Mouse (Mus musculus) limb, embryonic 12.5 days (tissue): Measurements from ENCODE around the gene Hist1h1e. TPM values are rescaled to one million over a fixed set of nuclear protein-coding genes. Genes with fewer than 3 reads are reported as not detected.
"Not testable (repeated sequence)": the region's sequence is repeated elsewhere in the genome, so short reads cannot be mapped to it uniquely, and the experiment has no call there.

ENCODE experiments used
- ATAC-seq: fragments of 200-750 bp; cut with Nextera tagmentation; 2 replicates; pipeline ENCODE4 v1.8.0; 2017; ENCODE audit warnings: low read depth, moderate TSS enrichment; ENCODE audit not compliant: insufficient number of reproducible peaks, insufficient read depth, low FRiP score, low TSS enrichment
- H3K27ac ChIP-seq: fragments of 300-500 bp; sonication (generic); 2 replicates; pipeline ENCODE4 v1.5.1; 2016; ENCODE audit warnings: mild to moderate bottlenecking, moderate library complexity
- H3K27me3 ChIP-seq: fragments of 300-500 bp; sonication (generic); 2 replicates; pipeline ENCODE4 v1.6.1; 2016; ENCODE audit warnings: mild to moderate bottlenecking, moderate library complexity
- H3K36me3 ChIP-seq: fragments of 300-500 bp; sonication (generic); 2 replicates; pipeline ENCODE4 v1.6.1; 2016; ENCODE audit warnings: mild to moderate bottlenecking, moderate library complexity
- H3K4me1 ChIP-seq: fragments of 300-500 bp; sonication (generic); replicated peaks from 2 replicates; pipeline ENCODE4 v1.6.1; 2016
- H3K4me2 ChIP-seq: fragments of 300-500 bp; sonication (generic); 2 replicates; pipeline ENCODE4 v1.6.1; 2016; ENCODE audit warnings: mild to moderate bottlenecking, moderate library complexity
- H3K4me3 ChIP-seq: fragments of 300-500 bp; sonication (generic); replicated peaks from 2 replicates; pipeline ENCODE4 v1.5.1; 2016; ENCODE audit warnings: mild to moderate bottlenecking
- H3K9ac ChIP-seq: fragments of 300-500 bp; sonication (generic); replicated peaks from 2 replicates; pipeline ENCODE4 v1.6.1; 2016; ENCODE audit warnings: mild to moderate bottlenecking, moderate library complexity
- H3K9me3 ChIP-seq: fragments of 300-500 bp; sonication (generic); 2 replicates; pipeline ENCODE4 v1.6.1; 2016; ENCODE audit warnings: mild to moderate bottlenecking, moderate library complexity
- WGBS: fragments of 180-500 bp; shearing (Covaris S2); methylation state at CpG from one replicate; pipeline ENCODE4 v1.1.7; 2016; 5-methylcytosine and 5-hydroxymethylcytosine counted together
- polyA plus RNA-seq: library from polyadenylated mRNA; unstranded; fragments of >200 nt; fragmentation: Nextera tagmentation; extraction: Ambion mirVana; gene quantifications from 2 replicates; pipeline ENCODE4 v1.2.1, GENCODE M21; 2016

The Hist1h1e gene
- 24.6 and 30.8 TPM in 2 replicates for polyA plus RNA-seq

DNA sequence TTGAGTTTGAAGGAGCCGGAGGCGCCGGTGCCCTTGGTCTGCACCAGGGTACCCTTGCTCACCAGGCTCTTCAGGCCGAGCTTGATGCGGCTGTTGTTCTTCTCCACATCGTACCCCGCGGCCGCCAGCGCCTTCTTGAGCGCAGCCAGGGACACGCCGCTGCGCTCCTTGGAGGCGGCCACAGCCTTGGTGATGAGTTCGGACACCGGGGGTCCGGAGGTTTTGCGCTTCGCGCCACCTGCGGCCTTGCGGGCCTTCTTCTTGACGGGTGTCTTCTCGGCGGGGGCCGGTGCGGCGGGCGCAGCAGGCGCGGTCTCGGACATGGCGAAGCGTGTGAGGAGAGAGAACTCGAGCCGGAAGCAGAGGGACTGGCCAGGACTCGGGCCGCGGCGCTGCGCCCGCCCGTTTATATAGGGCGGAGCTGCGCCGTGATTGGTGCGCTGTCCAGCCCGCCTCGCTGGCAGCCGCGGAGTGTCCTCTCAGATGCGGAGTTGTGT is at the start of gene Hist1h1e:
Hist1h1e (minus strand) TSS at position 384 of the 497 bp plus-strand sequence.
- Histone ChIP-seq H3K9ac (peak within 1 kb of the TSS; percentile 93), H3K27ac (peak within 1 kb of the TSS; percentile 99), H3K4me2 (peak within 1 kb of the TSS; percentile 87), H3K4me1 (peaks cover 10% of the 10 kb centered on the region), H3K4me3 (peak within 1 kb of the TSS; percentile 68)
- H3K36me3 ChIP-seq, H3K27me3 ChIP-seq, H3K9me3 ChIP-seq: not testable (repeated sequence)
- WGBS: under 1% methylated on average over 53 of the region's 53 CpGs
- peak; percentile 92 for ATAC-seq

DNA sequence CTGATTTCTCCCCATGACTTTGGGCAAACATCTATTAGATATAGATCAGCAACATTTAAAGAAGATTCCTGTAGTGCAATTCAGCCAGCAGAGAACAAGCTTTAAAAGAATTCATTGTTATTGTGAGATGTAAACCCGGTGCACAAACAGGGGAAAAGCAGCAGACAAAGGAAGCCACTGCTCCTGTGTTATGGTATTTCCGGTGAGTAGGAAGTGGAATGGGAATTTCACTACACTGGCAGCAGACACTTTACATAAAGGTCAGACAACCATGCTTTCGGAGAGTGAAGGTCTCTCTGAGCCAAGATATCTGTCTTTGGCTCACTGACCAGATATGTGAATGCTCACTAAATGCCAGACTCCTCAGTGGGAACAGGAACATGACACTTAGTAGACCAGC is 40.2 kb upstream of the Hist1h1e start:
- Histone ChIP-seq H3K9ac (no peak overlapping the region), H3K27ac (no peak overlapping the region), H3K4me2 (no peak overlapping the region), H3K36me3 (no peaks in the 10 kb centered on the region), H3K27me3 (no peaks in the 10 kb centered on the region), H3K4me1 (no peaks in the 10 kb centered on the region), H3K9me3 (no peaks in the 10 kb centered on the region), H3K4me3 (no peak overlapping the region)
- no peak for ATAC-seq
- 78% methylated on average over 3 of the region's 3 CpGs for WGBS

DNA sequence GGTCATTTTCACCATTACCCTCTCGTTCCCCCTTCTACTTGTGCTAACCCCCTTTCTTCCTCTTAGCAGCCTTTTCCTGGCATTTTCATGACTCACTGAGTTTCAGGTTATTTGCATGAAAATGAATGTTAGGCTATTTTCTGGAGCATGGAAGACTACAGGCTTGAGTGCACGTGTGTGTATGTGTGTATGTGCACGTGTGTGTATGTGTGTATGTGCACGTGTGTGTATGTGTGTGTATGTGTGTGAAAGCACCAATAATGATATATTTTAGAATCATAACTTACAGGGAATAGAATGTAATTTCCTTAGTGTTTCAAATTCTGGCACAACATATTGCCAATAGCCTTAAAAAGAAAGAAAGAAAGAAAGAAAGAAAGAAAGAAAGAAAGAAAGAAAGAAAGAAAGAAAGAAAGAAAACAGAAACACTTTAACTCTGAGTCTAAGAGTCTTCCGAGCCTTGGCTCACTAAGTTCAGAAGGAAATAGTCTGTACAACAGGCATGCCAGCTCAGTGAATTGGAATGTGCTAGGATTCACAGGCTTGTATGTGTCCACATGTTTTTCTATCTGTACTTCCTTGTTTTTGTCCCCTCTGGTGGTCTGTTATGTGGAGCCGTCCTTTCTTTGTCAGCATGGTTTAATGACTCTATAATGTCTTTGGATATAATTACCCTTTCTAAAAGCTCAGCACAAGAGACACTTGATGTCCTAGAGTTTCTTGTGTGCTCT is 37.4 kb upstream of the Hist1h1e start:
- H3K27me3 ChIP-seq: no peaks in the 10 kb centered on the region
- no peaks in the 10 kb centered on the region for H3K36me3 ChIP-seq
- ATAC-seq: no peak
- no peaks in the 10 kb centered on the region for H3K9me3 ChIP-seq
- no peaks in the 10 kb centered on the region for H3K4me1 ChIP-seq
- no peak overlapping the region for H3K27ac ChIP-seq
- WGBS: 81% methylated on average over 6 of the region's 6 CpGs
- no peak overlapping the region for H3K9ac ChIP-seq
- no peak overlapping the region for H3K4me2 ChIP-seq
- H3K4me3 ChIP-seq: no peak overlapping the region

DNA sequence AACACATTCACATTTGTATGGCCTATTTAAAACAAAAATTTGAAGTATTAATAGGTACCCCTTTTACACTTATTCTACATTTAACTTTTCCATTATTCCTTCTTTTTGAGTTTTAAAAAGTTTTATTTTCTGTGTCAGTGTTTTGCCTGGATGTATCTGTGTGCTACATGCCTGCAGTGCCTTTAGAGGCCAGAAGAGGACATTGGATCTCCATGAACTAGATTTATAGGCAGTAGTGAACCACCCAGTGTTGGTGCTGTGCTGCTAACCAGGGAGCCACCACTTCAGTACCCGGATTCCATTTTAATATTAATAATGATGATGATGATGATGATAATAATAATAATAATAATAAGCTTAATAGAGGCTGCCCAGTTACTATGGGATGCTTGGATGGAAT is 8.3 kb upstream of the Hist1h1e start:
- H3K27ac ChIP-seq: no peak overlapping the region
- H3K4me3 ChIP-seq: no peak overlapping the region
- no peak for ATAC-seq
- 34% methylated on average over 1 of the region's 1 CpGs for WGBS
- no peaks in the 10 kb centered on the region for H3K9me3 ChIP-seq
- H3K27me3 ChIP-seq: no peaks in the 10 kb centered on the region
- no peak overlapping the region for H3K4me2 ChIP-seq
- H3K9ac ChIP-seq: no peak overlapping the region
- H3K4me1 ChIP-seq: no peaks in the 10 kb centered on the region
- H3K36me3 ChIP-seq: no peaks in the 10 kb centered on the region

DNA sequence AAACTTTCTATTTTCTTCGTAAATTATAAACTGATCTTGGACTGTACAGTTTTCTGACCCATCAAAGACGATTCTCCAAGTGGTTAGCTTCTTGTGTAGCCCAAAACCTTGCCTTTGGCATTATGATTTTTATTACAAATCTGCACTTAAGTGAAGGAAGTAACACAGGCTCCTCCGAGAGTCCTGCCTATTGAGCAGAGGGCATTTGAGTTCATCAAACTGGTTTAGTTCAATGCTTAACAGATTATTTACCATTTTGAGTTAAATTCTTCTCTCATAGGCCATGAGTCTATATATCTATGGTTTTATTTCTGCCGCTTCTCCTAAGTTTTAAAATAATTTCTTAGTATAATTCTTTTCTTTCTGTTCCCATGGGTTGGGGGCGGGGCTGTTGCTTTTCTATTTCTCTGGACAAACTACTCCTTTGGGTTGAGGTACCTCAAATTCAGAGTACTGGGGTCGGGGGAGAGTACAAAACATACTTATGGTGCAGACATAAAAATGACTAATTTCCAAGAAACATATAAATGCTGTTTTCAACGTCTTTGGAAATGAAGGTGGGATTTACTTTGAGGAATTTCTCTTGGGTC is 598 bp upstream of the Hist1h1e start:
- ATAC-seq: no peak
- Histone ChIP-seq H3K4me3 (peak overlapping the region; percentile 68), H3K9ac (peak overlapping the region; percentile 93), H3K4me1 (peaks cover 10% of the 10 kb centered on the region), H3K27ac (peak overlapping the region; percentile 99), H3K27me3 (no peaks in the 10 kb centered on the region), H3K9me3 (no peaks in the 10 kb centered on the region), H3K4me2 (peak overlapping the region; percentile 87), H3K36me3 (no peaks in the 10 kb centered on the region)
- 27% methylated on average over 7 of the region's 7 CpGs for WGBS

DNA sequence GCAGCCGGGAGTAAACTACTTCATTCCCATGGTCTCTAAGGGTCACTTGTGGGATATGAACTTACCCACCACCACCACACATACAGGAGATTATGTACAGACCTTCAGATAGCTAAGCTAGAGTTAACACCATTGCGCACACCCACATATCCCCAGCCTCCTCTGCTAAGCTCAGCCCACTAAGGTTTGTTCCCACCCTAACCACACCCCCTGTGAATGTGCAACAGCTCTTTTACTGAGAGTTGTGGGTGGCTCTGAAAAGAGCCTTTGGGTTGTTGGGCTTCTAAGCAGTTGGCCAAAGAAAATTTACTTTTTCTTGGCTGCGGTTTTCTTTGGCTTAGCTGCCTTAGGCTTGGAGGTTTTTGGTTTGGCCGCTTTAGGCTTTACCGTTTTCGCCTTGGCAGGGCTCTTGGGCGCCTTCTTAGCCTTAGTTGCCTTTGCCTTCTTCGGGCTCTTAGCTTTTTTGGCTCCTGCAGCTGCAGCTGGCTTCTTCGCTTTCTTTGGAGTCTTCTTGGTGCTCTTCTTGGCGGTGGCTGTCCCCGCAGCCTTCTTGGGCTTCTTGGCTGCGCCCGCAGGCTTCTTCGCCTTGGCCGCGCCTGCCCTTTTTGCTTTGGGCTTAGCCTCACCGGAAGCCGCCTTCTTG is 705 bp downstream of the Hist1h1e start:
- Histone ChIP-seq H3K9ac (peak overlapping the region; percentile 93), H3K9me3 (no peaks in the 10 kb centered on the region), H3K4me2 (peak overlapping the region; percentile 87), H3K4me1 (peaks cover 10% of the 10 kb centered on the region), H3K27me3 (no peaks in the 10 kb centered on the region), H3K4me3 (peak overlapping the region; percentile 68), H3K27ac (peak overlapping the region; percentile 99), H3K36me3 (no peaks in the 10 kb centered on the region)
- under 1% methylated on average over 18 of the region's 18 CpGs for WGBS
- ATAC-seq: peak; percentile 88

DNA sequence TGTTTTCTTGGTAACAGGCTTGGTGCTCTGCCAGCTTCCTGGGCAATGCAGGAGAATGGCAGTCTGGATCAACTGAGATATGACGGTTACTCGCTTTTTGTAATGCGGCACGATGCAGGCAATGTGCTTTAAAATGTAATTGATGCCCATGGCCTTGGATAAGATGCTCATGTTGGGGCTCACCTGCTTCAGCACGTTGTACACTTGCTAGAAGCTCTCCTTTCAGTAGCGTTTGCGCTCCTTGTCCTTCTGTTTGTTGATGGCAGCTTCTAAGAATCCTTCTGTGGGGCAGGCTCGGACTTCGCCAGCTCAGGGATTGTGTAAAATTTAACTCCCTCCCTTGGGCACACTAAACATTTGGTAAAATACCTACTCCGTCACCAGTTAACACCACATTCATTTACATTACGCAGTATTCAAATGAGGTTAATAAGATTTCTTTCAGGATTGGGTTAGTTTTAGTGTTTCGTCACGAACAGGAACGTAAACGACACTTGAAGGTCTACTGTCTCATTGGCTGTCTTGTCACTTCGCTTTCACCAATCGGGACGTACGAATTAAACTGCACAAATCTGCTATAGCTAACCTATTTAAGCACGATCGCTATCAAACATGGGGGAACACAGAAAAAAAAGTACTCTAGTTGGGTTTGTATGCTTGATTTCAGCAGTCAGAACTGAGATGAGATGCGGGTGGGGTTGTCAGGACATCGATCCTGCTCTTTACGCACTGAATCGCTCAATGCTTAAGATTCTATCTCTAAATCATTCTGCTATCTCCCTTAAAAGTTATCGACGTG is 1.4 kb downstream of the Hist1h1e start, which contains the start of gene Hist1h2be:
Hist1h2be (minus strand) TSS at position 392 of the 799 bp plus-strand sequence.
- H3K27ac ChIP-seq: peak within 1 kb of the TSS; percentile 99
- peak; percentile 86 for ATAC-seq
- H3K27me3 ChIP-seq: no peaks in the 10 kb centered on the region
- no peaks in the 10 kb centered on the region for H3K9me3 ChIP-seq
- H3K4me2 ChIP-seq: peak within 1 kb of the TSS; percentile 87
- WGBS: under 1% methylated on average over 27 of the region's 27 CpGs
- peak within 1 kb of the TSS; percentile 93 for H3K9ac ChIP-seq
- H3K4me3 ChIP-seq: peak within 1 kb of the TSS; percentile 68
- H3K4me1 ChIP-seq: peaks cover 10% of the 10 kb centered on the region
- no peaks in the 10 kb centered on the region for H3K36me3 ChIP-seq

DNA sequence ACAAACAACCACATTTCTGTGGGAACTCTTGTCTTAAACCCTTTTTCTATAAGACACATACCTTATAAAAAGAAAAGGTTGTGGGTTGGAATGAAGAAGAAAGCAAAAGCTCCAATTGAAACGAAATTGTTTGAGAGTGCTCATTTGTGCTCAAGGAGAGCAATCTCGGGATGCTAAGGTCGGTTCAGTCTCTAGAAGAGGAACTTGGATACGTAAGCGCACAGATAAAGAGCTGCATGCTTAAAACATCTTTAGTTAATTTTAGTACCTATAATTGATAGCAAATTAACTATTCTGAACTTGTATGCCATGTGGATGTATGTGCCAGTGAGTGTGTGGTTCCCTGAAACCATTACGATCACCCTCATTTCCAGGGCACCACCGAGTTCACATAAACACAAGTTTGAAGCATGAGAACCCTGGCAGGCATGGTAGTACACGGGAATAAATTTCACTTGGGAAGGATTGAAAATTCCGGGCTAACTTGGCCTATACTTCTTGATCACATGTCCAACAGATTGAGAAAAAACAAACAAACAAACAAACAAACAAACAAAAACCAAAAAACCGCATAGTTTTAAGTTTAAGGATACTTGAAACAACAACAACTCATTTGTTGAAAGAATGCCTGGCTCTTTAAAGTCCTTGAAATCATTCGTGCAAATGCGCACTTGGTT is 2.2 kb downstream of the Hist1h1e start:
- Histone ChIP-seq H3K9me3 (no peaks in the 10 kb centered on the region), H3K27ac (peak overlapping the region; percentile 99), H3K9ac (peak overlapping the region; percentile 58), H3K27me3 (no peaks in the 10 kb centered on the region), H3K36me3 (no peaks in the 10 kb centered on the region), H3K4me3 (peak overlapping the region; percentile 68), H3K4me1 (peaks cover 10% of the 10 kb centered on the region), H3K4me2 (peak overlapping the region; percentile 87)
- no peak for ATAC-seq
- WGBS: 55% methylated on average over 12 of the region's 12 CpGs

DNA sequence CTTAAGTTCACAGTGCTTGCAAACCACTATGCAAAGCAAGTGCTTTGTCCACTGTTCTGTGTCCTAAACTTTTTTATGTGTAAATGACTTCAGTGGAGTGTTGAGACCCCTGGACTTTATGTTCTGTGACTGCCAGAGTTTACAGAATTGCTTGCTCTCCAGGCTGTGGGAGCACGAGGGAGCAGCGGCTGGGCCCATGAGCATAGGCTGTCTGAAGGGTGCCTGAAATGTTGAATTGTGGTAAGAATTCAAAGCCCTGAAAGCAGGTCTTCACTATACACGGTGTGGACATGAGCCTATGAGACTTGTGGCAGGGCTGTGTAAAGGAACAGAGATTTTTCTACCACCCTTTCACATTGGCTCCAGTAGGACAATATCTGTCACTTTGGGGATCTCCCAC is 10.7 kb downstream of the Hist1h1e start:
- Histone ChIP-seq H3K4me1 (no peaks in the 10 kb centered on the region), H3K9ac (no peak overlapping the region), H3K4me3 (no peak overlapping the region), H3K9me3 (no peaks in the 10 kb centered on the region), H3K36me3 (no peaks in the 10 kb centered on the region), H3K27me3 (no peaks in the 10 kb centered on the region), H3K4me2 (no peak overlapping the region), H3K27ac (no peak overlapping the region)
- 88% methylated on average over 3 of the region's 3 CpGs for whole genome bisulfite sequencing
- no peak for ATAC-seq

DNA sequence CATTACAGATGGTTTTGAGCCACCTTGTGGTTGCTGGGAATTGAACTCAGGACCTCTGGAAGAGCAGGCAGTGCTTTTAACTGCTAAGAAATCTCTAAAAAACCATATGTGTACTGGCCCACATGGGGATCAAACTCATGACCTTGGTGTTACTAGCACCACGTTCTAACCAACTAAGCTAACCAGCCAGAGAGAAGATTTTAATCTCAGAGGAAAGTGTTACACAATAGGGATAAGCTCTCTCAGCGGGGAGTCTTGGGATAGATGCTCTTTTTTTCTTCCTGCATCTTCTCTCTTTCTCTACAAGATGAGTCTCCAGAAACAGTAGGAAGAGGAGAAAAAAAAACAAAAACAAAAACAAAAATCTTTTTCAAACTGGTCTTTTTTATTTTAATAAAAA is 12.0 kb downstream of the Hist1h1e start:
- no peaks in the 10 kb centered on the region for H3K27me3 ChIP-seq
- no peak overlapping the region for H3K27ac ChIP-seq
- H3K4me3 ChIP-seq: no peak overlapping the region
- H3K36me3 ChIP-seq: no peaks in the 10 kb centered on the region
- ATAC-seq: no peak
- 76% methylated on average over 2 of the region's 2 CpGs for WGBS
- H3K9me3 ChIP-seq: no peaks in the 10 kb centered on the region
- H3K4me2 ChIP-seq: no peak overlapping the region
- no peak overlapping the region for H3K9ac ChIP-seq
- H3K4me1 ChIP-seq: no peaks in the 10 kb centered on the region
